Comparison of ENCODE assay signal across 16 mouse cellular contexts in the genomic region with DNA sequence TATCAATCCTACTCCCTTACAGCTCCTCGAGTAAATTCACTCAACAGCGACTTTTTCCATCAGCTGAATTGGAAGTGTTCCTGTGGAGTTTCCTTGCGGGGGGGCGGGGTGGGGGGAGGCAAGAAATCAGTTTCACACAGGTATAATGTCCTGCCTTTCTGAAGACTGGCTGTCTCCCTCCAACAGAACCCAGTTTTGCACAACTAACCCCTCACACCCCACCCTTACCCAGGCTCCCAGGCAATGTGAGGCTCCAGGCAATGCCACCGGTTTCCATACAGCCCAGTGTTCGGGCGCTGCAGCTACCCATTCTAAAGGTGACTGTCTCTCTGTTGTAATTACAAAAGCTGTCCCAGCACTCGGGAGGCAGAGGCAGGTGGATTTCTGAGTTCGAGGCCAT.
DNase-seq lines count a peak whose midpoint lies in the region; ATAC-seq and TF ChIP-seq lines count a peak whose summit lies in the region.
"Had no signal": no experiment of that assay in that cellular context is flagged by ENCODE, and none has a peak within 500 bp of the region (broad histone marks: within the 10 kb centered on the region; RNA-seq: fewer than 3 reads in every experiment).

No protein-coding gene starts in this region.

- 49% methylated on average over 9 of the region's 9 CpGs for WGBS in forebrain, embryonic 12.5 days
- WGBS in forebrain, embryonic 15.5 days = 51% methylated on average over 9 of the region's 9 CpGs
- 66% methylated on average over 9 of the region's 9 CpGs for WGBS in liver, embryonic 13.5 days (ENCODE audit: insufficient replicate concordance)
- 65% methylated on average over 9 of the region's 9 CpGs for WGBS in liver, embryonic 11.5 days
- WGBS in midbrain, embryonic 15.5 days = 56% methylated on average over 9 of the region's 9 CpGs
- WGBS in midbrain, postnatal 0 days = 58% methylated on average over 9 of the region's 9 CpGs

- no peak for DNase-seq in liver, embryonic 13.5 days
- DNase-seq in liver, embryonic 11.5 days (ENCODE audit: low spot score) = no peak
- DNase-seq in midbrain, postnatal 0 days (ENCODE audit: low spot score) = no peak
- no peak for DNase-seq in cerebellum, adult 11-12 months
- DNase-seq: adrenal gland, postnatal 14 days; cerebellum, adult 18-20 months; forebrain, postnatal 0 days; gastrocnemius, postnatal 14 days; heart, adult 2 months; heart, postnatal 36 days had no signal

- ATAC-seq in forebrain, embryonic 12.5 days (ENCODE audit: low FRiP score) = peak; percentile 57
- no peak for ATAC-seq in forebrain, embryonic 15.5 days (replicated peaks)
- ATAC-seq in liver, embryonic 13.5 days (ENCODE audit: low read depth) = no peak
- ATAC-seq in liver, embryonic 11.5 days (replicated peaks; ENCODE audit: low FRiP score) = no peak
- 0 out of 2 replicates have a peak, but pooled peaks have one; percentile 20 for ATAC-seq in midbrain, embryonic 15.5 days (replicated peaks)
- ATAC-seq in midbrain, postnatal 0 days (ENCODE audit: low FRiP score) = no peak

- H3K27me3 ChIP-seq in forebrain, embryonic 12.5 days = no peaks in the 10 kb centered on the region
- H3K27me3 ChIP-seq in forebrain, embryonic 15.5 days = 0 out of 2 replicates have a peak, but pooled peaks cover 5% of the 10 kb centered on the region
- no peaks in the 10 kb centered on the region for H3K27me3 ChIP-seq in liver, embryonic 13.5 days
- no peaks in the 10 kb centered on the region for H3K27me3 ChIP-seq in liver, embryonic 11.5 days (replicated peaks; ENCODE audit: control insufficient read depth, insufficient read depth, low read length)
- no peaks in the 10 kb centered on the region for H3K27me3 ChIP-seq in midbrain, embryonic 15.5 days (replicated peaks)
- H3K27me3 ChIP-seq in midbrain, postnatal 0 days (ENCODE audit: insufficient read depth, low read length) = no peaks in the 10 kb centered on the region
- H3K27me3 ChIP-seq: heart, embryonic 12.5 days; hindbrain, embryonic 15.5 days had no signal

- H3K9me3 ChIP-seq in forebrain, embryonic 12.5 days = no peaks in the 10 kb centered on the region
- H3K9me3 ChIP-seq in forebrain, embryonic 15.5 days = no peaks in the 10 kb centered on the region
- no peaks in the 10 kb centered on the region for H3K9me3 ChIP-seq in liver, embryonic 13.5 days (replicated peaks)
- H3K9me3 ChIP-seq in liver, embryonic 11.5 days (ENCODE audit: control insufficient read depth, low read length) = no peaks in the 10 kb centered on the region
- no peaks in the 10 kb centered on the region for H3K9me3 ChIP-seq in midbrain, embryonic 15.5 days
- no peaks in the 10 kb centered on the region for H3K9me3 ChIP-seq in midbrain, postnatal 0 days (ENCODE audit: low read length)
- H3K9me3 ChIP-seq: embryonic facial prominence, embryonic 10.5 days; heart, embryonic 12.5 days; hindbrain, embryonic 15.5 days had no signal

- no peaks in the 10 kb centered on the region for H3K36me3 ChIP-seq in forebrain, embryonic 12.5 days (replicated peaks)
- H3K36me3 ChIP-seq in forebrain, embryonic 15.5 days = no peaks in the 10 kb centered on the region
- H3K36me3 ChIP-seq in liver, embryonic 13.5 days = no peaks in the 10 kb centered on the region
- no peaks in the 10 kb centered on the region for H3K36me3 ChIP-seq in liver, embryonic 11.5 days (ENCODE audit: control insufficient read depth, insufficient read depth, low read length)
- H3K36me3 ChIP-seq in midbrain, embryonic 15.5 days (replicated peaks) = no peaks in the 10 kb centered on the region
- no peaks in the 10 kb centered on the region for H3K36me3 ChIP-seq in midbrain, postnatal 0 days (ENCODE audit: insufficient read depth, low read length)
- H3K36me3 ChIP-seq: embryonic facial prominence, embryonic 10.5 days; heart, embryonic 12.5 days; hindbrain, embryonic 15.5 days had no signal

- no peak overlapping the region for H3K4me2 ChIP-seq in forebrain, embryonic 12.5 days
- no peak overlapping the region for H3K4me2 ChIP-seq in forebrain, embryonic 15.5 days (replicated peaks)
- no peak overlapping the region for H3K4me2 ChIP-seq in liver, embryonic 13.5 days
- no peak overlapping the region for H3K4me2 ChIP-seq in liver, embryonic 11.5 days
- no peak overlapping the region for H3K4me2 ChIP-seq in midbrain, embryonic 15.5 days
- H3K4me2 ChIP-seq in midbrain, postnatal 0 days (ENCODE audit: low read depth, low read length, poor library complexity, severe bottlenecking) = no peak overlapping the region

- H3K9ac ChIP-seq in forebrain, embryonic 12.5 days = no peak overlapping the region
- H3K9ac ChIP-seq in forebrain, embryonic 15.5 days (replicated peaks) = no peak overlapping the region
- no peak overlapping the region for H3K9ac ChIP-seq in liver, embryonic 13.5 days
- no peak overlapping the region for H3K9ac ChIP-seq in liver, embryonic 11.5 days (ENCODE audit: low read depth, low read length)
- no peak overlapping the region for H3K9ac ChIP-seq in midbrain, embryonic 15.5 days
- no peak overlapping the region for H3K9ac ChIP-seq in midbrain, postnatal 0 days (replicated peaks; ENCODE audit: low read length, poor library complexity, severe bottlenecking)
- H3K9ac ChIP-seq: forebrain, postnatal 0 days; hindbrain, embryonic 15.5 days had no signal

- TF ChIP-seq CTCF in midbrain, postnatal 0 days (IDR thresholded peaks at IDR 0.05) = no peak

- H3K27ac ChIP-seq in forebrain, embryonic 12.5 days = no peak overlapping the region
- no peak overlapping the region for H3K27ac ChIP-seq in forebrain, embryonic 15.5 days (replicated peaks)
- H3K27ac ChIP-seq in liver, embryonic 13.5 days = peak overlapping the region; percentile 98
- no peak overlapping the region for H3K27ac ChIP-seq in liver, embryonic 11.5 days (ENCODE audit: low read depth, low read length)
- H3K27ac ChIP-seq in midbrain, embryonic 15.5 days = no peak overlapping the region
- no peak overlapping the region for H3K27ac ChIP-seq in midbrain, postnatal 0 days (ENCODE audit: low read depth, low read length)
- H3K27ac ChIP-seq: heart, adult 2 months had no signal

- peaks cover 16% of the 10 kb centered on the region for H3K4me1 ChIP-seq in forebrain, embryonic 12.5 days
- H3K4me1 ChIP-seq in forebrain, embryonic 15.5 days = peaks cover 7% of the 10 kb centered on the region
- H3K4me1 ChIP-seq in liver, embryonic 13.5 days (replicated peaks) = peaks cover 32% of the 10 kb centered on the region
- peaks cover 13% of the 10 kb centered on the region for H3K4me1 ChIP-seq in liver, embryonic 11.5 days (replicated peaks; ENCODE audit: control insufficient read depth, insufficient read depth, low read length)
- H3K4me1 ChIP-seq in midbrain, embryonic 15.5 days = peaks cover 12% of the 10 kb centered on the region; the same call in 1 of the 2 replicates
- no peaks in the 10 kb centered on the region; the same call in 1 of the 2 replicates for H3K4me1 ChIP-seq in midbrain, postnatal 0 days (ENCODE audit: insufficient read depth, low read length)

- no peak overlapping the region for H3K4me3 ChIP-seq in forebrain, embryonic 12.5 days (replicated peaks)
- H3K4me3 ChIP-seq in forebrain, embryonic 15.5 days = no peak overlapping the region
- no peak overlapping the region for H3K4me3 ChIP-seq in liver, embryonic 13.5 days (replicated peaks)
- no peak overlapping the region for H3K4me3 ChIP-seq in liver, embryonic 11.5 days (ENCODE audit: low read depth, low read length)
- H3K4me3 ChIP-seq in midbrain, embryonic 15.5 days = no peak overlapping the region
- H3K4me3 ChIP-seq in midbrain, postnatal 0 days (ENCODE audit: low read depth, low read length) = no peak overlapping the region
- H3K4me3 ChIP-seq: embryonic facial prominence, embryonic 10.5 days; heart, adult 2 months; hindbrain, embryonic 15.5 days had no signal

Comparison
In these comparisons a context has a peak if more than half of its experiments do, and no peak if none do; other contexts are left out.
1. ATAC-seq: peak in forebrain, embryonic 12.5 days (single experiment) and midbrain, embryonic 15.5 days (single experiment); none in forebrain, embryonic 15.5 days (single experiment), liver, embryonic 13.5 days (single experiment), liver, embryonic 11.5 days (single experiment) and midbrain, postnatal 0 days (single experiment).